Mouse (Mus musculus) left cerebral cortex, adult 9 months (tissue): ENCODE measurements around the gene C330021F23Rik.

Source experiments
- DNase-seq, 2 experiments: peaks; one replicate each; pipeline ENCODE4 v3.0.0; 2022; ENCODE audit warnings: low spot score in 2 of 2

Gene C330021F23Rik

DNA sequence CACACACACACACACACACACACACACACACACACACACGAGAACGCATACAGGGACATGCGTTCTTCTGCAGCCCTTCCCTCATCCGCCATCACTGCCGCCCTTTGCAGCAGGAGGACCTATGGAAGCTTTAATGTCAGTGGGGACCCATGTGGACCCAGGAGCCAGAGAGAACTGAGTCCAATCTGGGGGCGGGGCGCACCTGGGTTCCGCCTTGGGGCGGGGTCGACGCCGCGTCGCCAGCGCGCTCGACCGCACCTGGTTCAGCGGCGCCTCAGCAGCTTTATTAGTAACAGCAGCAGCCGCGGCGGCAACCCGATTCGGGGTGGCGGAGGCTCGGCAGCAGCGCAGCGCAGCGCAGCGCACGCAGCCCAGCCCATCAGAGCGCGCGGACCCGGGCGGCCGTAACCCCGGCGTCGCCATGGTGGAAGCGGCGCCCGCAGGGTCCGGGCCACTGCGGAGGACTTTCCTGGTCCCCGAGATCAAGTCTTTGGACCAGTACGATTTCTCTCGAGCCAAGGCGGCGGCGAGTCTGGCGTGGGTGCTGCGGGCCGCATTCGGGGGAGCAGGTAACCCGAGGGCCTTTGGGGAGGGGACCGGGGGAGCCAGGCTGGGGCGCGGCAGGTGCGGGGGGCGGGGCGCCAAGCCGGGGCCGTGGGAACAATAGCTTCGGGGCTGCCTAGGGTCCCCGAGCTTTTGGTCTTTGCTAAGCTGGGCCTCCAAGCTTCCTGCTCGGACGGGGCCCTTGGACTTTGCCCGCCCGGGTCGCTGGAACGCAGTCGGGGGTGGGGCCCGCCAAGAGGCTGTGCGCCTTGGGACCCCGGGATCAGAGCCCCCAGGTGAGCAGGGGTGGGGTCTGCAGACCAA, 19.8 kb downstream of the C330021F23Rik start:
- DNase-seq: peak in 1 of 2 experiments; percentile 66

DNA sequence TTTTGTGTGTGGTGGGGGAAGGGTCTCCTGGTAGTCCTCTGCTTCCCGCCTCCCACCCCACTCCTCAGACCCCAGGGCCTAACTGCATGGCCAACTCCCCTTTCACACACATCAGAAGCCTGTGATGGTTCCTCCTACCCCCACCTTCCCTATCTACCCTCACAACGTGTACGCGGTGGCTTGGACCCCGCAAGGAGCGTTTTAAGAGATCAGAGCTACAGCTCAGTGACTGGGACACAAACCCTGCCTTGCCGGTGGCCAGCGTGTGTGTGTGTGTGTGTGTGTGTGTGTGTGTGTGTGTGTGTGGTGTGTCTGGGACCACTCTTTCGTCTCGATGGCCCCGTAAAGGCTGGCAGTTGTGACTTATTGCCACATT, 20.5 kb downstream of the C330021F23Rik start:
- DNase-seq: no peak

DNA sequence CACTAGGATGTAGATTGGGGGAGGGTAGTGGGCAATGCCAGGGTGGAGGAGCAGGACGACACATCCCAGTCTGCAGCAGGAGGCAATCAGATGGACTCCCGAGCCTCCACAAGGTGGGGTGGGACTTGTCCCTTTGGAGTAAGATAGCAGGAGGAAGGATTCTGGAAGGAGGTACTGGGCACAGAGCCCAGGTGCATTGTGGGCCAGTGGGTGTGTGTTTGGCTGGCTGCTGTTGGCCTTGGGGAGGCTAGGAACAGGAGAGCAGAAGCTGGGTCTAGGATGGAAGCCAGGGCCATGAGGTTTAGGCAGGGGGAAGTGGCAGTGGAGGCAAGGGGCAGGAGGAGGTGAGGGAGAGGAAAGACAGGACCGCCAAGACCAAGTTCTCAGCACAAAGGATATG, 25.7 kb downstream of the C330021F23Rik start:
- DNase-seq: no peak

DNA sequence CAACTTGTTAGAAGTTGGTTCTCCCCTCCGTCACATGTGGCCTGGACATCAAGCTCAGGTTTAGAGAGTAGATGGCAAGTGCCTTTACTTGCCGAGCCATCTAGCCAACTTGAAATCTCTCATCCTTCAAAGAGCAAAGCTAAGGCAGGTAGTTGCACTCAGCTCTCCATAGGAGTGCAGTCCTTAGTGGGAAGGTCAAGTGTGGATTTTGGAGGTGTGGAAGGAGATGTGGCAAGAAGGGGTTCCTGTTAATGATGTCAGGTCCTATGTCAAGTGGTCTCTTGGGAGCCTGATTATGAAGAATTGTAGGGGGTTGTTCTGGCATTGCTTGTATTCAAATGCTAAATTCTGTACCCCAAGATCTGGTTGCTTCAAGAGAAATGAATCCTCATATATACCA, 26.7 kb downstream of the C330021F23Rik start:
- DNase-seq: no peak

DNA sequence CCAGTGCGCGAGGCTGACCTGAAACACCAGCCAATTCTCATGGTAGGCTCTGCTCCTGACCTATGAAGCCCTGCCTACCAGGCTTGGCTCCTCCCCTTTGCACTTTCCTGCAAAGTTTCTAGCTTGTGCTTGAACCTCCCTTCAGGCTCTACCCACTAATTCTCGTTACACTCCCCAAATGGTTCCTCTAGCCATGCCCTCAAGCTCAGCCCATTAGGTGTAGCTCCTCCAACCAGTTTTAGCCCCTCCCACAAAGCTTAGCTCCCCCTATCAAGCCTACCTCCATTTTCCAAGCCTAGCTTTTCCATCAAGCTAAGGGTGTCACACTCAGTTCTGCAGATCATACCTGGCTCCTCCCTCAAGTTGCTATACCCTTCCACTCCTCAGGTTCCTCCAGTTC, 30.3 kb downstream of the C330021F23Rik start:
- no peak for DNase-seq

DNA sequence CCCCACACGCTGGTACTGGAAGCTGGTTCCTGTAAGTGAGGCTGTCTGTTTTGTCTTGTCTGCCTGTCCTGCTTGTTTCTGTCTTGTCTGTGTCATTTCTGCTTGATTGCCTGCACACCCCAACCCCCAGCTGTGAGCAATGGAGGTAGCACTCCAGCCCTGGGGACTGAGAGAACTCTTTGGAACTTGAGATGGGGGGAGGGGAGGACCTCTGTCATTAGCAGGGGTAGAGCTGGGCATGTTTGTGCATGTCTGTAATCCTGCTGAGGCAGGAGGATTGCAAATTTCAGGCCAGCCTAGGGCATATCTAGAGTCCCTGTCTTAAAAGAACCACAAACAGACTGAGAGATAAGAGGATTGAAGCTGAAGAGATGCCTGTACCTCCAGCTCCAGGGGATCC, 31.4 kb downstream of the C330021F23Rik start:
- DNase-seq: no peak

DNA sequence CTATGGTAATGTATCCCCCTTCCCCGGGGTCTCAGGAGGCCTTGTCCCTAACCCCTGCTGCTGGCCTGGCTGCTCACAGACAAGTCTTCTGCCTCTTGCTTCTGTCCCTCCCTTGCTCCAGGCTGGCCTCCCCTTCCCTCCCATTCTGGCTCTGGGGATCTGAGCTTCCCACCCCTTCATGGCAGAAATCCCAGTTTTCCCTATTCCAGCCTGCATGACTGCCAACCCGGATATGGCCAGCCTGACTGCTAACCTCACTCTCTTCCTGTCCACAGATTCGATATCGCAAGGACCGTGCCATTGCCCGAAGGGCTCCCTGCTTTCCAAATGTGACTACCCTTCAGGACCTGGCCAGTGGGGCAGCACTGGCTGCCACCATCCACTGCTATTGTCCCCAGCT, 32.6 kb downstream of the C330021F23Rik start:
- DNase-seq: no peak

DNA sequence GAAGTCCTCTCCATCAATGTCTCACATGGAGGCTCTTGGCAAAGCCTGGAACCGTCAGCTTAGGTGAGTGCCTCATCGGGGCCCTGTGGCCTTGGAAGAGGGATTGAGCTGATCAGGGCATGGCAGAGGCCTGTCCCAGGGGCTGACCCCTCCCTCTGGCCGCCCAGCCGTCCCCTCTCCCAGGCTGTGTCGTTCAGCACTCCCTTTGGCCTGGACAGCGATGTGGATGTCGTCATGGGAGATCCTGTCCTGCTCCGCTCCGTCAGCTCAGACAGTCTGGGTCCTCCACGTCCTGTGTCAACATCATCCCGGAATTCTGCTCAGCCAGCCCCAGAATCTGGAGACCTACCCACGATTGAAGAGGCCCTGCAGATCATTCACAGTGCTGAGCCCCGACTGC, 35.6 kb downstream of the C330021F23Rik start:
- no peak for DNase-seq

DNA sequence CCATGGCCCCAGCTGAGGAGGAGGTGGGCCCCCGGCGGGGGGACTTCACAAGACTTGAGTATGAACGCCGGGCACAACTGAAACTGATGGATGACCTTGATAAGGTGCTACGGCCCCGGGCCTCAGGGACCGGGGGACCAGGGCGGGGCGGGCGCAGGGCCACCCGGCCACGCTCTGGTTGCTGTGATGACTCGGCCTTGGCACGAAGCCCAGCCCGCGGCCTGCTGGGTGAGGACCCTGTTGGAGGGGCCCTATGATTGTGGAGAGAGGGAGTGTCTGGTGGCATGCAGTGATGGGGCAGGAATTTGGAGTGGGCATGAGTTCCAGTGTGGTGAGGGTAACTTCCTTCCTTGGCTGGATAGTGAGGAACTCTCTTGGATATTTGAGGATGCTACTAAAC, 38.8 kb downstream of the C330021F23Rik start:
- DNase-seq: no peak

DNA sequence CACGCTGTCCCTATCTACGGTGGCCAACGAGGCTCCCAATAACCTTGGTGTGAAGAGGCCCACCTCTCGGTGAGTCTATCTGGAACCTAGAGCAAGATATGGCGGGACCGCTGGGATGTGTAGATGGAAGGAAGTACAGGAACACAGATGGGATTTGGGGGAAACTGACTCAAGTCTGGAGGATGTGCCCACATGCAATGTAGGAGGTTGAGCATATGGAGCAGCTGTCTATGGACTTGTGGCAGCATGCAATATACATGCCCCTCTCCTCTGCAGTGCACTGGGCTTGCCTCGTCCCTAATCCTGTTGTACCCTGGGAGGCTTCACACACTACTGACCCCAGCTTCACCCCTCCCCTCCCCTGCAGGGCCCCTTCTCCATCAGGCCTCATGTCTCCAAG, 40.0 kb downstream of the C330021F23Rik start:
- DNase-seq: no peak

DNA sequence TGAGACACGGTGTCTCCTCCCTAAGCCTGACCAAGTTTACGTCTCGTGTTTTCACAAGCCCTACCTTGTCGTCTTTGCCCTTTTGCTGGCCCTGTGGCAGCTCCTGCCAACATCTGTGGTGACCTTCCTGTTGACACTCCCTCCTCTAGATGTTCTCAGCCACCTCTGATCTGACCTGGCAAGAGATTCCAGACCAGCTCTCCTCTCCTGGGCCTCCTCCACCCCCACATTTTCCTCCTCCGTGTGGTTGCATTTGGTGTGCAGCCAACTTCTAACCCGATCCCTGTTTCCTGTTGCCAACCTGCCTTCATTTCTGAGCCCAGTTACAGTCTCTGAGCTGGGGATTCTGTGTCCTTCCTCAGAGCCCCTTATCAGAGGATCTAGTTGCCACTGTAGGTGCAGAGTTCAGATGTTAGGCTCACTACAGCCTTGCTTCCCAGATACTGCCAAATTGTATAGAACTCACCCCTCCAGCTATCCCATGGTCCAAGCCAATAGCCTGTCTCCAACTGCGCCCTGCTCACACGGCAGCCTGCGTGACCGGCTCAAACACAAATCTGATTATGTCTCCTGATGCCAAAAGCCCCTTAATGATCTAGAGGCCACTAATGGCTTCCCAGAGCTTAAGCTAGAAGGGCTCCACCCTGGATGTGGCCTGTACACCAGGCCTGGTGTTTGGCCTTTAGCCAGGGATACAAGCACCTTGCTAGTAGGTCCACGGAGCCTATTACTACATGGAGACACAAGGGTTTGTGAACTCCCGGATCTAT, 41.4 kb downstream of the C330021F23Rik start:
- no peak for DNase-seq

DNA sequence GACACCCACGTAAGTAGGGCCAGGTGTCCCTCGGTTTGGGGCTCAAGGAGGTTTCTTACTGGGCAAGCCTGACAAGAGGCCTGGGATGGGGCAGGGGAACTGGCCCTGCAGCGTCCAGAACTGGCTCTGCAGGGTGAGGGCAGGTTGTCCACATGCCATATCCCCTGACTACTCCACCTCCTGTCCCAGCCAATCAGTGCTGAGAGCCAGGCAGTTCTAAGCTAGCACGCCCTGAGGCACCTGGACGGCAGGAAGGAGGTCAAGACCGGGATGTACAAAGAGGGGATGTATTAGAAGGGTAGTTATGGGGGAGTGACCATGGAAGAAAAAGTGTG, 42.0 kb downstream of the C330021F23Rik start:
- no peak for DNase-seq

DNA sequence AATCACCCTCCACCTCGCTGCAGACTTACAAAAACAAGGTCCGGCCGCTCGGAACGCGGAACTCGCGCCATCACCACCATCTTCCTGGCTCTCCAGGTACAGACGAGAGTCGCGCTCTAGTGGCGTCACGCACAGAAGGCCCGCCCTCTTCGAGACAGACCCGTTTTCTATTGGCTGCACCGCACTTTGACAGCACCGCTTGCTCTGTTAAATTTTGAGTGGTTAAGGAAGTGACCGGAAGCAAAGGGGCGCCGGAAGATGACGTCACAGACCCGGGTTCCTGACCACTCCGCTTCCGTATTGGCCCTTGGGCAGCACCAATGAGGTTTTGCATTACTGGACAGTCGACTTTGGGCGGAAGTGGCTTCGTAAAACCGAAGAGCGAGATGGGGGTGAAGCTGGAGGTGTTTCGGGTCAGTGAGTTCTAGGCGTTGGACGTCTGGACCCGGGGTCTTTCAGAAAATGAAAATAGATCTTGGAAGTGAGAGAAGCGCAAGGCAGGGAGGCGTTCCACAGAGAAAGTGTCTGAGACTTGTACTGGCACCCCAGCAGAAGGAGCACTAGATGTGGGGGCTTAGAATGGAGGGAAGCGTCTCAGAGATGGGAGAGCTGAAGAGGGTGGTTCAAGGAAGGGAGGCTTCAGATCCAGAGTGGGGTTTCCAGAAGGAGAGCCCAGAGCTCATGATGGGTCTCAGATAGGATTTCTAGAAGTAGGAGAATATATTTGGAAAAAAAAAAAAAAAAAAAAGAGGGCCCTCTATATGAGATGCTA, 53.6 kb downstream of the C330021F23Rik start, which contains the start of the genes Xab2 and Pet100:
Xab2 (minus strand) TSS at position 118 of the 772 bp plus-strand sequence.
Pet100 (plus strand) TSS at position 350 of the 772 bp plus-strand sequence.
- DNase-seq: peak; percentile 99 to 100

DNA sequence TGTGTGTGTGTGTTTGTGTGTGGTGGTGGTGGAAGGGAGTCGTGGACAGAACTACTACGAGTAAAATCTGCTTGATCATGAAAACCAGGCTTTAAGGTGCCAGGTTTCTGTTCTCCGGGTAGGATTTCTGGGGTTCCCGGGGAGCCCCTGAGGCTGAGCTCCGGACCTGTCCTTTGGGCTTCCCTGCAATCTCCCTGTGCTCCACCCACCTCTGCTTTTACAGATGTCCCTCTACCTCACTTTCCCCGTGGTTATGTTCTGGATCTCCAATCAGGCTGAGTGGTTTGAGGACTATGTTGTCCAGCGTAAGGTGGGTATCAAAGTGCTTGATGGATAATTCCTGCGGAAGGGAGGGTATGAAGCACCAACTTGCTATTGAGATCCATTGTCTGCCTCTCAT, 54.3 kb downstream of the C330021F23Rik start:
- DNase-seq: no peak

DNA sequence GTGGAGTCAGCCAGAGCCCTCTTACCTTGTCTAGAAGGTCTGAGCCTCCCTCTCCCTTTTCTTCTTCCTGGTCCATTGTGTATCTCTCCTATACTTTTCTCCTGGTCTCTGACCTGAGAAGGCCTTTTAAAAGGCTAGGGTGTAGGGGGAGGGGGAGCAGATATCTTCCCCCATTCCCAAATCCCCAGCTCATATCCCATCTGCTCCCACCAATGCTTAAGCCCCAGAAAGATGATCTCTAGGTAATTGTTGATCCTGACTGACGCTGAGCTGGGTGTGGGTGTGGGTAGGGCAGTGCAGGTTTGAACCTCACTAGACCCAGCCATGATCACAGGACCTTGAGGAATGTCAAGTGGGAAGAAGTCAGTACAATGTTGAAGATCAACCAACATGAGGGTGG, 57.7 kb downstream of the C330021F23Rik start, which contains the start of gene Pcp2:
Pcp2 (minus strand) TSS at position 101 of the 400 bp plus-strand sequence.
- no peak for DNase-seq

DNA sequence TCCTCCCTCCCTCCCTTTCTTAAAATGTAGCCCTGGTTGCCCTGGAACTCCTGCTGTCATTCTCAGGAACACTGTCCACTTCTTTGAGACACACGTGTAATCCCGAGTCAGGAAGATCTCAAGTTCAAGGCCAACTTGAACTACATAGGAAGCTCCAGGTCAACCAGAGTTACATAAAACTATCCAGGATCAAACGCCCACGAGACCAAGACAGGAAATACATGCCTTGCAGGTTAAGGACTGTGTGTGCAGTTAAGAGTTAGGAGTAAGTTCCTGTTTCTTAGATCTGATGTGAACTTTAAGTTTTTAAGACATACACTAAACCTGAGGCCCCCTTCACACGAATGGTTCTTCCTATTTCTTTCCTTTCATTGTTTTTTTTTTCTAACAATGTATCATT, 59.2 kb downstream of the C330021F23Rik start:
- DNase-seq: no peak

DNA sequence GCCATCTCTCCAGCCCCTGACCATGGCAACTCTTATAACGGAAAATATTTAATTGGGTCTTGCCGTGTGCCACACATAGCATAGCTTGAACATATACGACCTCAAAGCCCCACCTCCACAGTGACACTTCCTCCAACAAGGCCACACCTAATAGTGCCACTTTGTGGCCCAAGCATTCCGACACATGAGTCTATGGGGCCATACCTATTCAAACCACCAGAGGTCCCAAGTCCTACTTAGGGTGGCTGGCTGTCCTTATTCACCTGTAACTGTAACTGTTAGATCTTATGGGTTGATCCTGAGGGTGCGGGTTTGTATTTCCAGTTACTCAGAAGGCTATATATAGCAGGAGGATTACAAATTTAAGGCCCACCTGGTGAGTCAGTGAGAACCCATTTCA, 60.2 kb downstream of the C330021F23Rik start:
- DNase-seq: peak in 1 of 2 experiments; percentile 31

DNA sequence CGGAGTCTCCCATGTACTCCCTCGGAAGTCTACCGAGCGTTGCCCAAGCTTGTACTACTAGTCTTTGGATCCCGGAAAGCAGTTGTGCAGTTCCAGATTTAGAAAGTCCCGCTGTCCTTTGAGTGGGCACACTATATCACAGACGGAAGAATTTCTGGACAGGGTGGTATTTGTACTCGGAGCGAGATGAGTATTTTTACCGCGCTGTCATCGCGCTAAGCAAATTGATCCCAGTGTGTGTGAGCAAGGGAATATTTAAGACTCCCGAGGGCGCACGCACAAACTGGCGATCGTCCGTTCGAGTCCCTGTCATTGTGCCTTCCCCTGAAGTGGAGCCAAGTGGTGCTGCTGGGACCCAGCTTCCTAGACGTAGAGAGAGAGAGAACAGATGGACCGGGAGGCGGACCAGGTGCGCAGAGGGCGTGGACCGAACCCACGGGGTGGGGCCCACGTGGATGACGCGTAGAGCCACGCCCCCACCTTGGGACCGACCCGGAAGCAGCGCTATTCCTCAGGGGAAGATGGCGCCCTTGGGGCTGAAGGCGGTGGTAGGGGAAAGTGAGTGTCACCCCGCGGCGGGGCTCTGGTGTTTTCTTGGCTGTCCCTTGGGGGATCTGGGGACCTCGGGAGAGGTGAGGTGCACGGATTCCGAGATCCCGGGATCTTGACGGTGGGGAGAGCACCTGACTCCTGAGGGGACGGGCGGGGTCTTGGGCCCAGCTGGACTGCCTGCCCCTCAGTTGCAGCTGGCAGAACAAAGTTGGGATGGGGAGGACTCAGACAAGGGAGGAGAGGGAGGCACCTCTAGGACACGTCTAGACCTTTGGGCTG, 63.1 kb downstream of the C330021F23Rik start, which contains the start of gene Stxbp2:
Stxbp2 (plus strand) TSS at position 309 of the 831 bp plus-strand sequence.
- DNase-seq: peak in 1 of 2 experiments; percentile 67

DNA sequence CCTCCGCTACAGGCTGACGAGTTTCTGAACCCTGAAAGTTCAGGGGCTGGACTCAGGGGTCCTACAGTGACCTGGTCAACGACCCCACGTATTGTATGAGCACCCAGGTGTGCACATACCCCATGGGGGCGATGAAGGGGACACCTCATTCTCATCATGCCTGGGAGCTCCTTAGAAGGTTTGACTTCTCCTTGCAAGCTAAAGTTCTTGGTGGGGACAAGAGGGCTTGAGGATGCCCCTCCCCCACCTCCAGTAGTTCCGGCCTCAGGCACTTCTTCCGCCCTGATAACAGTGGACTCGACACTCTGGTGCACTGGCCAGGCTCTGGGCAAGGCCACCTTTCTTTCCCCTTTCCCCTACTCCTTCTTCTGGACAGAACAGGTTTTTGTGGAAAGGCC, 63.7 kb downstream of the C330021F23Rik start:
- no peak for DNase-seq
